Mouse (Mus musculus): ENCODE data around the gene Becn1. TPM values are rescaled to one million over a fixed set of nuclear protein-coding genes. Genes with fewer than 3 reads are reported as not detected.
A peak's percentile ranks its signal among the peaks of the same experiment; 100 is the strongest.

Gene Becn1
- total and polyA plus RNA-seq, 3 experiments: 122 to 167 TPM; not detected in 1

DNA sequence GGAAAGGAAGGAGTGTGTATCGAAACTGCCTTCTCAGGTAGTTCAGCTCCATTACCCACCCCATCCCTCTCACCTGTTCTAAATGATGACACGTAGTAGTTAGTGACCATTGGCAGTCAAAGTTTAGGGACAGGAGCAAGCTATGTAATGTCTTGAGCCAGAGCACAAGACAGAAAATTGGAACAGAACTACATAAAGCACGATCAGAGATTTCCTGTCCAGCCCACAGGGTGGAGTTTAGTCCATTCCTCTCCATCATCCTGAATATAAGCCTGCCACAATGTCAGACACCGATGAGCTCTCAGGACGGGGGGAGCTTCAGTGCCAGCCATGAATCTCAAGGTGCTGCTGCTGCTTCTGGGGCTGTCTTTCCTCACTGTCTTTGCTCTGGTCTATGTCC is 22.7 kb upstream of the Becn1 start, which contains the start of gene Aoc2:
TSS of gene Aoc2 (plus strand) at position 301 of the 400 bp plus-strand sequence.
- H3K36me3 ChIP-seq (ENCODE audit: control insufficient read depth in 1 of 2, insufficient read depth in 2 of 2, low read length in 2 of 2): peaks cover 0 to 18% of the 10 kb centered on the region in 2 experiments; a peak in 2 of 4 replicates
- no peak for DNase-seq (ENCODE audit: low read depth, low spot score)
- no peaks in the 10 kb centered on the region for H3K4me1 ChIP-seq (ENCODE audit: control insufficient read depth in 1 of 2, insufficient read depth in 2 of 2, low read length in 2 of 2)
- no peak within 1 kb of the TSS for H3K9ac ChIP-seq (ENCODE audit: control insufficient read depth, low read depth, low read length, poor library complexity, severe bottlenecking)
- TF ChIP-seq ZMIZ1 (IDR thresholded peaks at IDR 0.05; ENCODE audit: low read depth, low read length) (0 out of 2 replicates have a peak, but pooled peaks have one; percentile 24), POLR2AphosphoS2 (IDR thresholded peaks at IDR 0.05; ENCODE audit: low read length) (no peak; the same call in 1 of the 2 replicates)
- H3K4me3 ChIP-seq (ENCODE audit: control insufficient read depth in 1 of 2, insufficient read depth in 1 of 2, low read depth in 2 of 2, low read length in 2 of 2): no peak within 1 kb of the TSS
- no peaks in the 10 kb centered on the region for H3K27me3 ChIP-seq (ENCODE audit: control insufficient read depth in 1 of 2, insufficient read depth in 2 of 2, low read length in 2 of 2)
- H3K9me3 ChIP-seq (replicated peaks; ENCODE audit: insufficient read depth, low read length): no peaks in the 10 kb centered on the region
- no peak within 1 kb of the TSS for H3K27ac ChIP-seq (ENCODE audit: control insufficient read depth, low read depth, low read length)
- no peaks in the 10 kb centered on the region for H3K79me2 ChIP-seq (ENCODE audit: control insufficient read depth, insufficient read depth, low read length, poor library complexity)

DNA sequence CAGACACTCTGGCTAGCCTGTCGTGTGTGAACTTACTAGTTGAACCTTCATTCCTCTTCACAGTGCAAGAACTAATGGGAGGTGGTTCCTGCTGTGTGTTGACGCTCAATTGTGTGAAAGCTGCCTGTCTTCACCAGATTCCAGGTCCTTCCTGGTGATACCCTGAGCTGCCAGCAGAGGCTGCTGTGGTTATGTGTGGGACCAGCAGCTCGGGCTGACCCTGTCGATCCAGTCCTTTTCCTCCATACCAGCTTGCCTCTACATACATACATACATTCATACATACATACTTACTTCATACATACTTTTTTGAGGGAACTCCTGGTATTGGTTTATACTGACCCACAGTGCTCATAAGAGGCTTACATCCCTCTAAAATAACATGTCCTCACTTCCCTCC is 21.5 kb upstream of the Becn1 start:
- Histone ChIP-seq H3K36me3 (ENCODE audit: control insufficient read depth in 1 of 2, insufficient read depth in 2 of 2, low read length in 2 of 2) (peaks cover 4 to 29% of the 10 kb centered on the region in 2 experiments), H3K9ac (ENCODE audit: control insufficient read depth, low read depth, low read length, poor library complexity, severe bottlenecking) (no peak overlapping the region), H3K27me3 (ENCODE audit: control insufficient read depth in 1 of 2, insufficient read depth in 2 of 2, low read length in 2 of 2) (no peaks in the 10 kb centered on the region), H3K27ac (ENCODE audit: control insufficient read depth, low read depth, low read length) (no peak overlapping the region), H3K4me3 (ENCODE audit: control insufficient read depth in 1 of 2, insufficient read depth in 1 of 2, low read depth in 2 of 2, low read length in 2 of 2) (no peak overlapping the region), H3K9me3 (replicated peaks; ENCODE audit: insufficient read depth, low read length) (no peaks in the 10 kb centered on the region), H3K4me1 (ENCODE audit: control insufficient read depth in 1 of 2, insufficient read depth in 2 of 2, low read length in 2 of 2) (0 out of 4 replicates have a peak, but pooled peaks cover 0 to under 1% of the 10 kb centered on the region in 2 experiments), H3K79me2 (ENCODE audit: control insufficient read depth, insufficient read depth, low read length, poor library complexity) (peaks cover 7% of the 10 kb centered on the region)
- TF ChIP-seq JUND (IDR thresholded peaks at IDR 0.05; ENCODE audit: low read depth, low read length) (no peak), SIN3A (IDR thresholded peaks at IDR 0.05; ENCODE audit: low read length) (no peak), NELFE (IDR thresholded peaks at IDR 0.05; ENCODE audit: low read depth, low read length) (no peak), ZKSCAN1 (IDR thresholded peaks at IDR 0.05; ENCODE audit: low read depth, low read length) (no peak), SMC3 (IDR thresholded peaks at IDR 0.05; ENCODE audit: low read depth, low read length) (peak; percentile 66), E2F4 (IDR thresholded peaks at IDR 0.05; ENCODE audit: borderline replicate concordance, low read depth, low read length) (no peak), POLR2AphosphoS5 (IDR thresholded peaks at IDR 0.05; ENCODE audit: borderline replicate concordance, low read depth, low read length) (no peak), MYC (IDR thresholded peaks at IDR 0.05; ENCODE audit: low read depth, low read length) (no peak), POLR2A (IDR thresholded peaks at IDR 0.05; ENCODE audit: control insufficient read depth in 1 of 2, insufficient read depth in 1 of 2, low read depth in 1 of 2, low read length in 2 of 2, poor library complexity in 1 of 2) (0 out of 4 replicates have a peak, but pooled peaks of 1 of the 2 experiments have one; percentile 9), TCF12 (IDR thresholded peaks at IDR 0.05; ENCODE audit: low read depth, low read length) (no peak), ELF1 (IDR thresholded peaks at IDR 0.05; ENCODE audit: low read depth, low read length) (no peak), CTCF (IDR thresholded peaks at IDR 0.05 in 2 of 3, conservative IDR thresholded peaks at IDR 0.05 in 1 of 3; ENCODE audit: control insufficient read depth in 1 of 3, insufficient read depth in 1 of 3, low read depth in 2 of 3, low read length in 3 of 3, poor library complexity in 1 of 3, severe bottlenecking in 1 of 3) (peak; percentile 74 to 81 (median 77)), POLR2AphosphoS2 (IDR thresholded peaks at IDR 0.05; ENCODE audit: low read length) (no peak), ZC3H11A (IDR thresholded peaks at IDR 0.05; ENCODE audit: low read depth, low read length) (0 out of 2 replicates have a peak, but pooled peaks have one; percentile 4), RAD21 (IDR thresholded peaks at IDR 0.05; ENCODE audit: low read depth, low read length) (peak; percentile 57), BHLHE40 (IDR thresholded peaks at IDR 0.05; ENCODE audit: borderline replicate concordance, low read depth, low read length) (no peak), ZMIZ1 (IDR thresholded peaks at IDR 0.05; ENCODE audit: low read depth, low read length) (no peak), UBTF (IDR thresholded peaks at IDR 0.05; ENCODE audit: borderline replicate concordance, insufficient read depth, low read depth, low read length) (no peak), ETS1 (IDR thresholded peaks at IDR 0.05; ENCODE audit: low read depth, low read length) (no peak), MEF2A (IDR thresholded peaks at IDR 0.05; ENCODE audit: extremely low read depth, insufficient replicate concordance, low read depth, low read length, poor library complexity, severe bottlenecking) (no peak)
- DNase-seq (ENCODE audit: low read depth, low spot score): peak; percentile 70
